9 mouse cellular contexts compared by ENCODE assay signal in genomic region chr19:45301733-45302547, GRCm38 (mm10).
DNase-seq lines count a peak whose midpoint lies in the region; ATAC-seq and TF ChIP-seq lines count a peak whose summit lies in the region.
"Had no signal": no experiment of that assay in that cellular context is flagged by ENCODE, and none has a peak within 500 bp of the region (broad histone marks: within the 10 kb centered on the region; RNA-seq: fewer than 3 reads in every experiment).

No protein-coding gene starts in this region.

- TF ChIP-seq CTCF in brain, embryonic 14.5 days (IDR thresholded peaks at IDR 0.05; ENCODE audit: borderline replicate concordance, extremely low read depth, insufficient read depth, insufficient read length): no peak

- H3K79me2 ChIP-seq in myocyte (ENCODE audit: control insufficient read depth, insufficient read depth): no peaks in the 10 kb centered on the region

- 0 out of 2 replicates have a peak, but pooled peaks have one; percentile 12 for TF ChIP-seq POLR2A in brain, embryonic 14.5 days (IDR thresholded peaks at IDR 0.05; ENCODE audit: borderline replicate concordance, extremely low read depth, insufficient read depth, insufficient read length, poor library complexity, severe bottlenecking)
- TF ChIP-seq POLR2A in myocyte (IDR thresholded peaks at IDR 0.05; ENCODE audit: insufficient read length, low read depth): no peak

- H3K9me3 ChIP-seq in forebrain, embryonic 12.5 days: no peaks in the 10 kb centered on the region
- H3K9me3 ChIP-seq in hindbrain, embryonic 10.5 days: no peaks in the 10 kb centered on the region
- H3K9me3 ChIP-seq: G1E had no signal

- H3ac ChIP-seq in myocyte (ENCODE audit: control insufficient read depth, insufficient read length): no peak overlapping the region

- peak; percentile 22 to 57 for DNase-seq in heart, adult 18-20 months
- DNase-seq in heart, postnatal 25 days (ENCODE audit: low spot score): no peak
- peak; percentile 94 for DNase-seq in brain, embryonic 14.5 days (ENCODE audit: low read depth)
- peak; percentile 64 for DNase-seq in hindbrain, embryonic 10.5 days (ENCODE audit: low spot score)
- DNase-seq in left cerebral cortex, postnatal 14 days (ENCODE audit: low spot score in 2 of 2): peak; percentile 80 to 84
- no peak for DNase-seq in urinary bladder, adult 18-20 months (ENCODE audit: low spot score in 2 of 2)

- intact Hi-C loops in heart, postnatal 25 days (cut with DNase I): loop anchor here (1.0 to 5.0 kb wide), 4 partner anchors 60 to 240 kb away; partner anchors contain the start of gene Btrc
- intact Hi-C loops in left cerebral cortex, postnatal 14 days (cut with DNase I): loop anchor here (5.0 kb wide), 4 partner anchors 60 to 245 kb away; no protein-coding TSS in a partner anchor

- H3K4me1 ChIP-seq in forebrain, embryonic 12.5 days: peaks cover 37% of the 10 kb centered on the region
- H3K4me1 ChIP-seq in hindbrain, embryonic 10.5 days (replicated peaks): peaks cover 52% of the 10 kb centered on the region

- H3K36me3 ChIP-seq in forebrain, embryonic 12.5 days (replicated peaks): no peaks in the 10 kb centered on the region
- no peaks in the 10 kb centered on the region for H3K36me3 ChIP-seq in hindbrain, embryonic 10.5 days
- no peaks in the 10 kb centered on the region for H3K36me3 ChIP-seq in myocyte (ENCODE audit: control insufficient read depth, insufficient read depth)
- H3K36me3 ChIP-seq: G1E had no signal

- peak overlapping the region; percentile 72 for H3K9ac ChIP-seq in forebrain, embryonic 12.5 days

- ATAC-seq in forebrain, embryonic 12.5 days (ENCODE audit: low FRiP score): peak; percentile 85

- WGBS in forebrain, embryonic 12.5 days: under 1% methylated on average over 56 of the region's 58 CpGs
- WGBS in hindbrain, embryonic 10.5 days: under 1% methylated on average over 58 of the region's 58 CpGs

- H3K27me3 ChIP-seq in forebrain, embryonic 12.5 days: peaks cover 97% of the 10 kb centered on the region
- H3K27me3 ChIP-seq in hindbrain, embryonic 10.5 days (ENCODE audit: insufficient read depth, poor library complexity, severe bottlenecking): peaks cover 100% of the 10 kb centered on the region
- H3K27me3 ChIP-seq in myocyte (ENCODE audit: control insufficient read depth, insufficient read depth, insufficient read length): peaks cover 57% of the 10 kb centered on the region

- H3K4me3 ChIP-seq in forebrain, embryonic 12.5 days (replicated peaks): peak overlapping the region; percentile 56
- peak overlapping the region; percentile 65 for H3K4me3 ChIP-seq in hindbrain, embryonic 10.5 days
- no peak overlapping the region for H3K4me3 ChIP-seq in myocyte

- peak overlapping the region; percentile 99 for H3K4me2 ChIP-seq in forebrain, embryonic 12.5 days
- H3K4me2 ChIP-seq in myocyte (ENCODE audit: low read depth): peak overlapping the region; percentile 62

- peak overlapping the region; percentile 94 for H3K27ac ChIP-seq in forebrain, embryonic 12.5 days
- H3K27ac ChIP-seq in hindbrain, embryonic 10.5 days: peak overlapping the region; percentile 86

TF ChIP-seq in myocyte, 11 proteins besides CTCF, POLR2A, EP300 and RAD21:
- TF ChIP-seq SRF (IDR thresholded peaks at IDR 0.05; ENCODE audit: control insufficient read depth, insufficient read length, low read depth): no peak
- no peak for TF ChIP-seq MYOG (IDR thresholded peaks at IDR 0.05; ENCODE audit: control insufficient read depth in 1 of 3, insufficient read depth in 1 of 3, insufficient read length in 2 of 3, low read depth in 2 of 3)
- TF ChIP-seq E2F4 (IDR thresholded peaks at IDR 0.05; ENCODE audit: insufficient read depth): no peak
- no peak for TF ChIP-seq TCF3 (IDR thresholded peaks at IDR 0.05; ENCODE audit: insufficient read length, low read depth)
- no peak for TF ChIP-seq POLR2AphosphoS2 (IDR thresholded peaks at IDR 0.05; ENCODE audit: insufficient read length, low read depth)
- TF ChIP-seq CEBPB (IDR thresholded peaks at IDR 0.05; ENCODE audit: insufficient read depth, poor library complexity, severe bottlenecking): no peak
- no peak for TF ChIP-seq MYOD1 (IDR thresholded peaks at IDR 0.05; ENCODE audit: control insufficient read depth in 1 of 3, insufficient read length in 2 of 3, low read depth in 2 of 3)
- no peak for TF ChIP-seq MAX (IDR thresholded peaks at IDR 0.05; ENCODE audit: low read depth)
- no peak for TF ChIP-seq TCF12 (IDR thresholded peaks at IDR 0.05; ENCODE audit: insufficient read depth, poor library complexity, severe bottlenecking)
- TF ChIP-seq REST (IDR thresholded peaks at IDR 0.05; ENCODE audit: insufficient read depth, insufficient read length): no peak
- TF ChIP-seq USF1 (IDR thresholded peaks at IDR 0.05; ENCODE audit: low read depth): no peak

Comparison
In these comparisons a context has a peak if more than half of its experiments do, and no peak if none do; other contexts are left out.
1. DNase-seq: peak in heart, adult 18-20 months (2 of 2), brain, embryonic 14.5 days (single experiment), hindbrain, embryonic 10.5 days (single experiment) and left cerebral cortex, postnatal 14 days (2 of 2); none in heart, postnatal 25 days (single experiment) and urinary bladder, adult 18-20 months (0 of 2).